Mouse (Mus musculus) gastrocnemius, adult 18-20 months (tissue): ENCODE data around the gene Sema3a. TPM values are rescaled to one million over a fixed set of nuclear protein-coding genes. Genes with fewer than 3 reads are reported as not detected.

Experiments used
- DNase-seq: peaks from one replicate; pipeline ENCODE4 v3.0.0; 2021; ENCODE audit warnings: low spot score
- total RNA-seq, 2 experiments: library from RNA; stranded (reverse); gene quantifications; 2 replicates each; pipeline ENCODE4 v1.2.3; 2021

Sema3a gene
- total RNA-seq, 2 experiments from 2014 or later: 0.91 to 1.2 TPM

- no peak for DNase-seq
These were observed 193.7 kb downstream of the Sema3a start for GRCm38 (mm10) chr5:13318728-13319429.

DNA sequence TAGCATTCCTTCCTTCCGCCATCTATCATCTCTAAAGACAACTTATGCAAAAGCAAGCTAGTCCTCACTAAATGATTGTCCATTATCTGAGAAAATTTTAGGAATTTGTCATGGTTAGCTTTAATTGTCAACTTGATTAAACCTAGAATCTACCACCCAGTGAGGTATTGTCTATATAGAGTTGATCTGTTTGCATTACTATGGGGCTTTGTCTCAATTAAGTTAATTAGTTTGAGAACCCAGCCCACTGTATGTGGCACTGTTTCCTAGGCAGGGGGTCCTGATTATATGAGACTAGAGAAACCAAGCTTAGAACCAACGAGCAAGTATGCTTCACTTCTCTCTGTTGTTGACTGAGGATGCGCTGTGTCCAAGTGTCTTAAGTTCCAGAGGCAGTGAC, 194.9 kb downstream of the Sema3a start:
- no peak for DNase-seq

GRCm38 (mm10) chr5:13327281-13327680, 202.1 kb downstream of the Sema3a start:
- DNase-seq: no peak

- DNase-seq: no peak
These were observed 206.2 kb downstream of the Sema3a start for GRCm38 (mm10) chr5:13331412-13331811.

GRCm38 (mm10) chr5:13337665-13338064, 212.5 kb downstream of the Sema3a start:
- DNase-seq: no peak

GRCm38 (mm10) chr5:13347068-13347467, 221.9 kb downstream of the Sema3a start:
- no peak for DNase-seq

DNA sequence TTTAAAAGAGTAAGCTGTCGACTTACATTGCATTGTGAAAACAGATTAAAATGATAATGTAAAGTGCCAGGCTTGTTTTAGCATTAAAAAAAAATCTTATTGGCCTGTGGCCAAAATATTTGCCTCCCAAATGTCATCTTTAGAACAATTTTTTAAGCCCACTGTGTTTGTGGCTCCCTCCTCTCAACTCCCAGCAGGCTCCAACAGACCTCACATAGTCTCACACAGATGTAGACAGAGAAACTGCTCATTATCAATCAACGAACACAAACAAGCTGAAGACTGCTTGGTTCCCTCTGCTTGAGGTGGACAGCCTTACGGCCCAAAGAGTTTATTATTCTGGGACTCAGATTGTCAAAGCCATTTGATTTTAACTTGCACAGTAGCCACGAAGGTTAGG, 226.4 kb downstream of the Sema3a start:
- no peak for DNase-seq

GRCm38 (mm10) chr5:13352995-13353394, 227.8 kb downstream of the Sema3a start:
- no peak for DNase-seq

DNA sequence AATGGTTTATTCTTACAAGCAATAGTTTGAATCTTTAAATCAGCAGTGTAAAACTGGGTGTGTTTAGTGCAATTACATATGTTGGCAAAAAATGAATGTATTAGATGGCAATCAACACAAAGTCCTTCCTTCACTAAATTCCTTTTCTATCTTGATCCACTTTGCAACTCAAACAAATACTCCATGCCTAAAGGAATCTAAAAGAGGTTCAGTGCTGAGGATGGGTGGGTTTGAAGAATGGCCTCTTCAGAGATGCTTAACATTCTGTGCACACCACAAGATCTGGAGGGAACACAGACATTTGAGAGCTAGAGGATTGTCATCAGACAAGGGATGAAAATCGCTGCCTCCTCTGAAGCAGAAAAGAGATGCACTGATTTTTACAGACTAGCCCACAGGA, 228.3 kb downstream of the Sema3a start:
- DNase-seq: no peak

GRCm38 (mm10) chr5:13354913-13355312, 229.7 kb downstream of the Sema3a start:
- no peak for DNase-seq

- DNase-seq: no peak
These were observed 233.6 kb downstream of the Sema3a start for GRCm38 (mm10) chr5:13358770-13359169.

GRCm38 (mm10) chr5:13360711-13361110, 235.5 kb downstream of the Sema3a start:
- no peak for DNase-seq

DNA sequence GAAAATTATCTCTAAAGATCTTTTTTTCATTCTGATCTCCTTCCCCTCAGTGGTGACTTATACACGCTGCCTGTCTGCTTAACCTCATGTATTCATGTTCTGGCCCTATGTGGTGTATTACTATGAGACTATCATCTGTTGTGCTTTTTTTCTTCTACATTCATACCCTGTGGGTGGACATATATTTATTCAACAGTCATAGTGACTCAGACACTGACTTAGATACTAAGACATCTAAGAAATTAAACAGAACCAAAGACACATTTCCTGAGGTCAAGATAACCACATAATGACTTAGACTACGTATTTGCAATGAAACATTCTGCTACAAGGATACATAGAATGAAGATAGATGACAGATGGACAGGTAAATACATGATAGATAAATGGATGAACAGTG, 239.9 kb downstream of the Sema3a start:
- DNase-seq: no peak

GRCm38 (mm10) chr5:13379223-13379622, 254.0 kb downstream of the Sema3a start:
- no peak for DNase-seq

DNA sequence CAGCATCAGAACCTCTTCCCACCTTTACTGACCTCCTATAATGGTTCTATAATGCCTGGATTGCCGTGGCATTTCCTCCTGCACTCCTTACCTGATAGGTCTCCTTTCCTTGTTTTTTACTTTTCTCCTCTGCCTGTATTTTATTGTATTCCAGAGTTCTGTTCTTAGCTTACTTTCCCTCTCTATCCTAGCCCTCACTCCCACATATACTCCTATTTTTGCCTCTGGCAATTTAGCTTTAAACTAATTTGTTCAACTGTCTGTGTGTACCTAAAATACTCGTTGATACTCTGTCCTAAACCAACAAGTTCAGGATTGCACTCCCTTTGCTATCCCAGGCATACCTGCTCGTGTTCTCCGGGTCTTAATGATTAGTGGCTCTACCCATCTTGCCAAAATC, 258.8 kb downstream of the Sema3a start:
- DNase-seq: no peak

GRCm38 (mm10) chr5:13384714-13385113, 259.5 kb downstream of the Sema3a start:
- DNase-seq: no peak

DNA sequence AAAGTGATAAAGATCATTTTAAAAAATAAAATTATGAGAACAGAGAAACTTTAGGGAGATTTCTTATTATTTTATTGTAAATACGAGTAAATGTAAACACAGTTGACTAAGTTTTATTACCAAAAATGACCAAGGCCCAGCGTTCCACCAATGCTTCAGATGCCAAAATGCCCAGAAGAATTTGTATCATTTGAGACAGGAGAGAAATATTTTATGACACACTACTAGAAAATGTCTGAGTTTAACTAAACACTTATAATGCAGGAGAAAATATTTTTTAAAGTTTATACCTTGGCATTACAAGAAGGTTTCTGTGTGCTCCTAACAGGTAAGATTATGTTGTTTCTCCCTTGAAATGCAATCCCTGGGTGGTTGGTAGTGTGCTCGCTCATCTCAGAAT, 261.4 kb downstream of the Sema3a start:
- no peak for DNase-seq

GRCm38 (mm10) chr5:13387679-13388078, 262.5 kb downstream of the Sema3a start:
- DNase-seq: no peak

DNA sequence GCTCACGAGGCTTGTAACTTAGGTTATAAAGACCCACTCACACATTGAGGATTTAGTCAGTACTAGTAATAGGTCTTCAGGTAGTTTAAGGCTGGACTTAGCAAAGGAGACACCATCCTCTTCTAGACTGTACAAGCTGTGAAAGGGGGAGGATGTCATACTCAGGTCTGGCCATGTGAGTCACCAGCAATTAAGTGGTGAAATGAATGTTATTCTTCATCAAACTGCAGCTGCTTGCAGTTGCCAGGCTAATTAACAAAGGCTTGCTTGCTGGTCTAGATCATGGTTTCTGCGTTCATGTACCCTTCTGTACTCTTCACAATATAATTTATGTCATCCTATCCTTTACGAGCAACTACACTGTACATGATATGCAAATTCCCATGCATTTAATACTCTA, 264.8 kb downstream of the Sema3a start:
- DNase-seq: no peak

DNA sequence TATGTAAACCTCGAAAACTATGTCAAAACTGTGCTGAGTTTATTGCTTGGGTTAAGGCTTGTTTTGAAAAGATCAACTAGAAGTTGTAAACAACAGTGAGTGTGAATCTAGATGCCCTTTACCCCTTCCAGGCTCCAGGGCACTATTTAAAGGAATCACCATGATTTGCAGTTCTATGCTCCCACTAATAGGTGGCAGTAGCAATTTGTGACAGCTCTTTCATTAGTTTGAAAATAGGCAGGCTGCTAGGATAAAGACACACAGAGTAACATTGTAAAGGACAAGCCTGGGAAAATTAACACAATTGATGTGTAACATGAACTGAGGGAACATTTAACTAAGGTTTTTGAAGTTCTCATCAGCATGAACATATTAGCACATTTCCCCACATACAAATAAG, 280.2 kb downstream of the Sema3a start:
- peak; percentile 7 for DNase-seq

- DNase-seq: no peak
These were observed 280.9 kb downstream of the Sema3a start for GRCm38 (mm10) chr5:13406131-13406530.

DNA sequence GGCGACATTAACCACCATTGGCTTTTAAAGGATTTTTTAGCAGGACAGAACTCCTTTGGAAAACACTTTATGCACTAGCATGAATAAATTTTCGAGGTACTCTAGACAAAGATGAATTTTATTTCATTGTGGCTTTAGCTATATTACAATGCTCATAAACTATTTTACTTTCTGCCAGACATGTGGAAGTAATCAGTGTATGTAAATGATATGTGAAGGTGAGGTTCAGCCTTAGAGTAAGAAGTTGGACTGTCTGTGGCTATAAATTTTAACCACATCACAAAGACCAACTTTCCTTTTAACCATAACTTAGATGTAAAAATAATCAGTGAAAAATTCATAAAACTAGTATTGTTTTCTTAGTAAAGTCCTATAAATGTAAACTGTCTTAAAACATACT, 286.7 kb downstream of the Sema3a start:
- no peak for DNase-seq

DNA sequence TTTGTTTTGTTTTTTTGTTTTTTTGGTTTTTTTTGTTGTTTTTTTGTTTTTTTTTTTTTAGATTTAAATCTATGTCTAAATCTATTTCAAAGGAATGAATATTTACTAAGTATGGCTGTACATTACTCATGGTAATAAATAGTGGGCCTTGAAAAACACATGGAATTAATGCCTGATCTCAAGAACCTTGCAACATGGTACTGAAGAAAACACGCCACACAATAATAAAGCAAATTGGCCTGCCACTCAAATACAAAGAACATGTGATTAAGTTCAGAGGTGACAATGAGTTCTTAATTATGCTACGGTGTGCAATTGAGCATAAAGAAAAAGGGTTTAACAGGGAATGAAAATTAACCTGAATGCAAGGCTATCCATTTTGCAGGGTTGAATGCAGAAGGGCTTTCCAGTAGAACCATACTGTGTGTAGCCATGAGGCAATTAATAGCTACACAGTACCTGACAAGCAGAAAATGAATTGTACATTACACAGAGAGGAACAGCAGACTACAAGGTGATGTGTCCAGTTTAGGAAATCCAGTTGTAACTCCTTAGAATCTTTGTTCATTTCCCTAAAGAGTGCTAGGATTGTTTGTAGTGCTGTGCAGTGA, 288.8 kb downstream of the Sema3a start:
- no peak for DNase-seq
